Mouse (Mus musculus) right cerebral cortex, postnatal 4 days (tissue): ENCODE results near the gene Slc6a6.

ENCODE experiments used
- DNase-seq: peaks from one replicate; pipeline ENCODE4 v3.0.0-alpha.2; 2022

Slc6a6 gene

DNA sequence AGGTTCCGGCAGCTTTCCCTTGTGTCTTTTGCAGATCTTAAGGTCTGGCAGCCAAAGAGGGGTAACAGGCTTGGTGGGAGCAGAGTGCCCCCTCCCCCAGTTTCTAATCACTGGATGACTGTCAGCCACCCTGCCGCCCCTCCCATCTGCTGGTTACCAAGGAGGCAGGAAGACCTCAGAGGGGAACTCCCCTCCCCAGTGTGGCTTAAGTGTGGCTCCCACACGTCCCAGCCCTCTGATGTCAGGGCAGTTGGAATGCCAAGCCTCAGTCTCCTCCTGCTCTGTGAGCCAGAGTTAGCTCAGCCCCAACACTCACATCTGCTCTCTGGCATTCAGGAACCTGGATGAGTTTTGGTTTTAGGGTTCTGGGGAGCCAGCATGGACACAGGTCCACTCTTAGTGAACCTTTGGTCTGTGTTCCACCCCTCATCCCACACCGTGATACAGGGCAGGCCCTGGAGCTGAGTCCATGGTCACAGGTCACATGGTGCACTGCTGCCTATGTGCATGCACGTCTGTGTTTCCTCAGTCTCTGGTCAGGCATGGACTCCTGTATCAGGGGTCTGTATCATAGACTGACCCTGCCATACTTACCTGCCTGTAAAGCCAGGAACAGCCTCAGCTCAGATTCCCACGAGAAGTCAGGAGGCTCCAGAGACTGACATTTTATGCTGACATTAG lies 45.2 kb downstream of the Slc6a6 start:
- no peak for DNase-seq

DNA sequence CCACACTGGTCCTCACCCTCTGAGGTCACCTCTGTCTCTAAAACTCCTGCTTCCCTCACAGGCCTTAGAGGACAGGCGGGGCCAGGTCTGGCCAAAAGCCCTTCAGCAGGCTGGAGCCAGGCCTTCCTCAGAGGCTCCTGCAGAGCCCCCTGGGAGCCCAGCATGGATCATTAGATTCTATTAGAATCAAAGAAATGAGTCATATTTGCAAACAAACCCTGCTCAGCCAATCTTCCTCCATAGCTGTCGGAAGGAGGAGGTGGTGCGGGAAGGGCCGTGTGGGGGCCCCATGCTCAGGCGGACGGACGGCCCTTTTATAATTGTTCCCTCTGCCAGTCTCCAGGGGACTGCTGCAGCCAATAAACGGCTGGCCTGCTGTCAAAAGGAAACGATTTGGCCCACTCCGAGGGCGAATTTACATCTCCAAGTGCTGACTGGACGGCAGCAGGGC lies 45.8 kb downstream of the Slc6a6 start:
- peak; percentile 45 for DNase-seq

DNA sequence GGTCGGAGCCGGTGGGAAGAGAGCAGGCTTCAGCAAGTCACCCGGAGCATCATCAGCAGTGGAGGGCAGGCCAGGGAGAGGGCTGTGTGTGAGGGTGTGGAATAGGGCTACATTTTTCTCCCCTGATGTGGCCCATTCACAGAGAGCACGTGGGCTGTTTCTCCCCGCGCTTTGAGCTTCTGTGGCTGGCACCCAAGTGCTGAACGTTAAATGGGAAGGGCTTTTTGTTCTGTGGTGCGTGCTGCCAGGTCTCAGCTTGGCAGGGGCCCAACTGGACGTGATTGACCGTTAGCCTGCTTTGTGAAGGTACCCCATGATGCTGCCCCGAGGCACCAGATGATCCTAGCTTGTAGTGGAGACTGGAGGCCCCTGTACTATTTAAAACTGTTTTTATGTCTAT lies 48.3 kb downstream of the Slc6a6 start:
- peak; percentile 69 for DNase-seq

DNA sequence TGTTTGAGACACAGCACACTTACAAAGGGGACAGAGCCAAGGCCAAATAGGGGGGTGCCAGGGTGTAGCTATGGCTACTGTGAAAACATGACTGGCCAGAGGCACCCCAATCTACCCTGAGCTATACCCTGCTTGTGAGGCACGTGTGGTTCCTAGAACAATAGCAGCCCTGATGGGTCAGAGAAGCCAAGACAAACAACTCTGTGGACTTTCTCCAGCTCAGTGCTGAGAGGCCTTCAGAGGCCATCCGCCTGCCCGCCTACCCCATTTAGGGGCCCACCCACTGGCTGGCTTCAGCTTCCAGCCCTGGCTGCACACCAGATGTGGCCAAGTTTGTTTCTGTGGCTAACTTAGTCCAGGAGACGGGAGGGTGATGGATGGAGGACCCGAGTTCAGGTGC lies 52.6 kb downstream of the Slc6a6 start:
- no peak for DNase-seq

DNA sequence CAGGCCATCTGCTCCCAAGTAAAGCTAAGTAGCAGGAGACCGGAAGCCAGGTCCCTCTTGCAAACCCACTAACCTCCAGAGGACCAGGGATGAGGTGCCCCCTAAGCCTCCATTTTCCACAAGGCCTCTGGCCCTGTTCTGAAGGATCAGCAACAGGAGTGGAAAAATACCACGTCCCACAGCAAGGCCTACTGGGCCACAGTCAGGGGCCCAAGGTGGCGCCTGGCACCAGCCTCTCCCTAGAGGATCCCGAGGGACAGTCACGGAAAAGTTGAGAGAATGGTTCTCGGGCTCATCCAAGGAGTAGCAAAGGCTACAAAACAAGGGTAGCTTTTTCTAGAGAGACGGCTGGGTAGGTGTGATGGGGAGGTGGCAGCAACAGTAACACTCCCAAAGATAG lies 53.6 kb downstream of the Slc6a6 start:
- no peak for DNase-seq

DNA sequence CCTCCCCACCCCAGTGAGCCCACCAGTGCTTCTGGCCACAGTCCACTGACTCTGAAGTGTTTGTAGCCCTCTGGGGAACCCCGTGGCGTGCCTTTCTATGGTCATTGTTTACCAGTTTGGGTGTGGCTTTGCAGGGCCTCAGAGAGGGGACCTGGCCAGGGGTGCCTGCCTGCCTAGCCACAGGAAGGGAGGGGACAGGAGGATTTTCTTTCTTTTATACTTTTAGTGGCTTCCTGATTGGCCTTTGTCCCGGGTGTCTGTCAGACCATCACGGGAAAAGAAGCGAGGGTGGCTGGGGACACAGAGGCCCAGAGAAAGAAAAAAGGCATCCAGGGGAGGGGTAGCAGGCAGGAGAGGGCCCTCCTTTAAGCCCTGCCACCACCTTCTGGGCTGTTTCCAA lies 54.2 kb downstream of the Slc6a6 start:
- no peak for DNase-seq

DNA sequence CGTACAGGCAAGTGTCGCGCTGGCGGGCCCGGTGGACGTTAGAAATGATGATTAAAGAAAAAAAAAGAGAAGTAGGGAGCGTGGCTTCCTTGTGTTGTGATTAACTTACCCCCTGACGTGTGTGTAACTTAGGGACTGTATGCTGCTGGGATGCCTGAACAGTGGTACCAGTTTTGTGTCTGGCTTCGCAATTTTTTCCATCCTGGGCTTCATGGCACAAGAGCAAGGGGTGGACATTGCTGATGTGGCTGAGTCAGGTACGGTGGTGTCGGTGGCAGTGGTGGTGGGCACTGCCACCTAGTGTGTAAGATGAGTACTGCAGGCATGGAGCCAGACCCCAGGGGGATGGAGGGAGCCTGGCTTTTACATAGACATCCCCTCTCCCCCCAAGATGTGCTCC lies 57.2 kb downstream of the Slc6a6 start:
- peak; percentile 74 for DNase-seq

DNA sequence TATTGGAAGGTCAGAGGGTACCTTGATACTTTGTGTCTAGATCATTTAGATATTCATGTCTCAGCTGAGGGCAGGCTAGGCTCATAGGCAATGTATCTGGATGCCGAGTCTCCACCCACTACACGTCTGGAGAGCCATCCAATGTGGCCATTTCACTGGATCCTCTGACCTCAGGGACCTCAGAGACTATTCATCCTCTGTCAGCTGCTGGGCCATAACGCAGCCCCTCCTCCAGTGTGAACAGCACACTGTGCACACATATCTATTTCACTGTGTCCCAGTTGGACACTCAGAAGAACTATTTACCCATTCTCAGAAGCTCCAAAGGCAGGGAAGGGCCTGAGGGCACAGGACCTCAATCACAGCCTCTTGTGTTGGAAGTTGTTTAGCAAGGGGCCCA lies 58.6 kb downstream of the Slc6a6 start:
- DNase-seq, result no peak

DNA sequence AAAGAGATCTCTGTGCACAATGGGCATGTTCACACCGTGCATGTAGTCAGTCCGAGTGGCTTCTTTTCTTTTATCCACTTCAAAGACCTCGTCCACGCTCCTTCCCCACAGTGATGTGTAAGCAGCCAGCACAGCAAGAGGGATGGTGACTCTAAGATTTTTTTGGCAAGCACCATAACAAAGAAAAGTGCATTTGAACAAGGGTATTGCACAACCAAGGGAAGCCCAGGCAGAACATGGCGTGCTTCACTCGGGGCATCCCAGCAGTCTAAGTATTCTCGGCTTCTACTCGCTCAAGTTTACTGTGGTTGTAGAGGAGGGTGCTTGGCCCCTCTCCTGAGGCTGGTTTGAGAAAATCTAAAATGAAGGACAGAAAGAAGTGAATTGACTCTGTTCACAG lies 59.1 kb downstream of the Slc6a6 start:
- no peak for DNase-seq

DNA sequence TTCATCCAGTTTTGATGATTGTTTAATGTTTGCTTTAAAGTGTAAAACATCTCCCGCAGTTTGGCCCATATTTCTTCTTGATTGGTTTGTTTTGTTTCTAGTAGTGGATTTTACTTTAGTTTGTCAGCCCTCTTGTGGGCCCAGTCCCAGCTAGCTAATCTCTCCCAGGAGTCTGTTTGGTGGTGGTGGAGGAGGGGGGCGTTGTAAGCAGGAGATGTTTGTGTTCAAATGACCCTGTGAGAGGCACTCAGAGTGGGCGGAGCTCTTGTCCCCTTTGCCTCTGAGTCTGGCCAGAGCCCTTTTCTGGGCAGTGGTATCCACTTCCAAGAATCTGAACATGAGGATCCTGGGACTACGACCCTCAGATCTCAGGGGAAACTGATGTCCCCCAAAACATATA lies 60.0 kb downstream of the Slc6a6 start:
- no peak for DNase-seq

DNA sequence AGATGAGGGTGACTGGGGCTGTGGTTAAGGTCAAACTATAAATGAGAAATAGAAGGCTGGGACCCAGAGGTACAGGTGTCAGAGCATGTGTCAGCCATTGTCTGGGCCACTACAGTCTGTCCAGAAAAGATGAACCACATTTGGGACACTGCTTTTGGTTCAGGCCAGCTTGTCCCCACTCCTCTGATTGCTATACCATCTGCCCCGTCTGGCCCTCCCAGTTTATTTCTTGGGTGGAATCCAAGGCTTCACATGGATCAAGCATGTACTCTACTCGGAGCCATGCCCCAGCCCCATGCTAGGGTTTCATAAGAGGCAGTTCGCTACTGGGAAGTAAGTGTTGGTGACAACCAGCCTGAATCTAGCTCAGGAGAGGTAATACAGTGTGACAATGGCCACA lies 61.4 kb downstream of the Slc6a6 start:
- DNase-seq, result no peak

DNA sequence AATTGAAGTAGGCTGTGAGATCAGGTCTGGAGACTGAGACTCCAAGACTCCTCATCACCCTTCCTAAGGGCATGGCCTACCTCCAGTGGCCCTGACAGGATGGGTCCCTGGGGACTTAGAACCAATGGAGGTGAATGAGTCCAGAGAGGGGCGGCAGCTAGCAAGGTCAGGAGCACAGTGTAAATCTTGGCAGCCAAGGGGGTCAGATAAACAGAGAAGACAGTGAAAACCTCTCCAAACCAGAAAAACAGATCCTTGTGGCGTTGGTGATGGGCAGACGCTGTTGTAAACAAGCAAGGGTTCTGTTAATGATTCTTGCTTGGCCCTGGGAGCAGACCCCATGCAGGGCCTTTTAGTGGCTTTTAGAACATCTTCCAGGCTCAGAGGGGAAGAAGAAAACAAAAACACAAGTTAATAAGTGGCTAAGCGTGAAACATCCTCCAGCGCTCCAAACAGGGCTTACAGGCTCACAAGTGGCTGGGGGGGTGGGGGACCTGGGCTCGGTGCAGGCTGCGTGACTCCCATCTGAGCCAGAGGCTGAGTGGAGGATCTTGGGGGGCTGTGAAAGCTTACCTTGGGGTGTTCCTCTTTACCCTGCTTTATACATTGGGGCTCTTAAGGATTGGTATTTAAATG lies 62.2 kb downstream of the Slc6a6 start:
- DNase-seq, result no peak

DNA sequence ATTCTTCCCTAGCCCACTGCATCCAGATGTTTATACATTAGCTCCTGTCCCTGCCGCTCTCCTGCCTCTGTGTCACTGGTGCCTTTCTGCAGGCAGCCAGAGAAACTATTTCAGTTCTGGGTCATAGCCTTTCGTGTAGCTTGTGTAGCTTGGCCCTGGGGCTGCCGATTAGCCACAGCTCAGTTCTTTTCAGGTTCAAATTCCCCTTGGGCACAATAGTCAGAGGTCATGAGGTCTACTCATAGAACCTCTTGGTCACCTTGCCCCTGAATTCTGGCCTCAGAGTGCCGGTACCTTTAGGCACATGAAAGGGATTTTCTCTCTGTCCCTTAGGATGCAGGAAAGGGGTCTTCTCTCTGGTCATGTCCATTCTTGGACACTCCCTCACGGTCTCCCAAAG lies 62.9 kb downstream of the Slc6a6 start:
- DNase-seq, result no peak

DNA sequence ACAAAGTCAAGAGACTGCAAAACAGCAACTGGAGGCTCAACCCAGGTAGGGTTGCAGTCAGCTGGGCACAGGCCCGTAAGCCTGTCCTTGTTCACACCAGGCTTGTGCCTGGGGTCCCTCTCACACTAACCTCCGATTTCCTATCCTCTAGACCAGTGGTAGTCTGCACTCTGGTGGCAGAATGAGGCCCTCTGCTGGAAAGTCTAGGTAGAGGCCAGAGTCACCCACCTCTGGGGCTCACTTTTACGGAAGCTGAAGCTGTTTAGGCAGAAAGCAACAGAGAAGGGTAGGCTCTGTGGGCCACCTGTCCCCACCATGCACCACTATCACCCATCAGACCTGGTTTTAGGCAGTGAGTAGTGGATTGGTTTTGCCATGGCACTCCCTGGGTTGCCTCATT lies 67.1 kb downstream of the Slc6a6 start:
- DNase-seq, result no peak

DNA sequence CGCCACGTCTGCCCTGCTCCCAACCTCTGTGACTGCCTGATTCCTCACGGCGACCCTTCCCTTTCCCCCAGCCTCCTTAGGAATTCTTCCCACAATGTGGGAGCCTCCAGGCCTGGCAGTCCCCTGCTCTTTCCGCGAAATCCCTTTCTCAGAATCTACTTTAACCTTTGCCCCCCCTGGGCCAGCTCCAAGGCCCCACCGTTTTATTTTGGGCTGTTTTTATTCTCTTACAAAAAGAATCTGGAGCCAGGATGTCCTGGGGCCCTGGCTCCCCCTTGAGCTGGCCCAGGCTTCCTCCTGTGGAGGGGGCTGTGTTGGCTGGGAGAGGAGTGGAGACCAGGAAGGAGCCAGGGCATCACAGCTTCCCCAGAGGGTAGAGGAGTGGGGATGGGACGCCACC lies 69.0 kb downstream of the Slc6a6 start:
- peak; percentile 46 for DNase-seq

DNA sequence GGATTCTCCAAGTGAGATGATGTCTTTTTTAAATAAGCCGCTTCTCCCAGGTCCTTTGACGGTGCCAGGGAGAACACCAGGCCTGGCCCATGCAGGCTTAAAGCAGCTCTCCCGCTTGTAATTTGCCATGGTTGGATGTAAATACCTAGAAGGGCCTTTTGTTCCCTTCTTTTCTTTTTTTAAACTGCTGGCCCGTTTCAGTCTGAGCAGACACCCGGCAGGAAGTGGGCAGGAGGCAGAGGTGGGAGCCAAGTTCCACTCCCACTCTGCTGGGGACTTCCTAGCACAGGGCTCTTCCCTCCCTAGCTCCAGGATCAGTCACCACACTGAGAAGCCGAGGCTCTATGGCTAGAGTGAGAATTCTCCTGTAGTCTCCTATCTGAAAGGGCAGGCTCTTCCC lies 70.2 kb downstream of the Slc6a6 start:
- DNase-seq, result no peak

DNA sequence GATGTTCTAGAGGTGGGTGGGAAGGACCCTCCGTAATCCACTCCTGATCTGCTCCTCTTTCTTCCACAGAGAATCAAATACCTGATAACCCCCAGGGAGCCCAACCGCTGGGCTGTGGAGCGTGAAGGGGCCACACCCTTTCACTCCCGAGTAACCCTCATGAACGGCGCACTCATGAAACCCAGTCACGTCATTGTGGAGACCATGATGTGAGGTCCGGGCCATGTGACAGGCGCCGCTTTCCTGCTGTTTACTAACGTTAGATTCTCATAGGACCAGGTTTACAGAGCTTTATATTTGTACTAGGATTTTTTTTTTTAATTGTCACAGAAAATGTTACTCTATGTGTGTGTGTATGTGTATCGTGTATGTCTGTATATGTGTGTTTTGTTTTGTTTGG lies 71.0 kb downstream of the Slc6a6 start:
- no peak for DNase-seq

DNA sequence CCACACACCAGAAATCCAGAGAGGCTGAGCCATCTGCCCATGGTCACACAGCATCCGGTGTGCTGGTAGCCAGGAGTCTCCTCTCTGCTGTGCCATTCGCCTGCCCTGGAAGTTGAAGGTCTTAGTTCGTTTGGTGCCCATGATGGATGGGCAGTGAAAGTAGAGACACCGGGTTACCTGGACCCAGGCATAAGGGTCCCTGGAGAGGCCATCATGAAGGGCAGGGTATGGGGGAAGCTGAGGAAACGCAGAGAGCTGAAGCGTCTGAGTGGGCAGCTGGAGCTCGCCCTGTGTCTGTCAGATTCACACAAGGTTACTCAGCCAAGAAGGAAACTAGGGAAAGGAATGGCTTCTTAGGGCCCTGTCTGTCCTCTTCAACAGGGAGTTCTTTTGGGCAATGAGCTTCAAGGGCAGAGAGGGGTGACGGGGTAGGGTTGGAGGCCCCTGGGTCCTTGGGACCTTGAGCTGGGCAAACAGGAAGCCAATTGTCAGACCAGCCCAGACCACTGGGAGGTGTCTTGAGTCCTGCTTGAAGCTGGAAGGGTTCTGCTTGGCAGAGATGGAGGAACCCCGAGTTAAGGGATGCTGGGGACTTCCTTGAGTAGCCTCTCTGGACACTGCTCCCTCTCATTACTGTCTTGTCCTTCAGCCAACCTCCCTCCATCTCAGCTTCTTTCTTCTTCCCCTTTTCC lies 78.3 kb downstream of the Slc6a6 start:
- DNase-seq, result no peak

DNA sequence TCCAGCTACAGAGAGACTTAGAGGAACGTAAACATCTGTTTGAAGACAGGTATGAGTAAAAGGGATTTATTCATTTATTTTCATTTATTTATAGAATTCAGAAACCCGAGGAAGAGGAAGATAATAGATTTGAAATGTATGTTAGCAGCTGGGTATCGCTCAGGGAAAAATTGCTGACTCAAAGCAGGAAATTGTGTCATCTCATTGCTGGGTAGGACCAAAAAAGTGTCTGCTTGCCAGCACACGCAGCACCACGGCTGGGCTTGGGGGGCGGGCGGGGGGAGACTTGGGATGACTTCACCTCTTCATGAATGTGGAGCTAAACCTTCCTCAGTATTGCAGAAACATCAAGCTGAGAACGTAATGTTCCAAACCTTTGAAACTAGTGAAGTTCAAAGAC lies 83.7 kb downstream of the Slc6a6 start:
- DNase-seq, result no peak

DNA sequence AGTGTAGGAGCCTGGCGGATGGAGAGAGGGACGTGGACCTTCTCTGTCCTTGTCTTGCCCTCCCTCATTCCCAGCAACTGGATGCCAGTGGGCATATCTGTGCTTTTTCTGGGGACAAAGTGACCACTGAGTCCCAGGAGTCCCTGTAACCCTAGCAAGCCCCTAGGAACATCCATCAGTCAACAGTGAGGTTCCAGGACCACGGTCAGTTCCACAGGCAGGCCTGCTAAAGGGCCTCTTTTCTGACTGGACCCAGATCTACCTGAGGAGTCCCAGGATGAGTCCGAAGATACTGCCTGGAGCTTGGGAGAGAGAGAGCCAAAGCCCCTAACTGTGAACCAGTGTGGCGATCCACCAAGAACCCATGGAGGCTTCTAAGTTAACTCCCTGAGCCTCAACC lies 90.1 kb downstream of the Slc6a6 start:
- DNase-seq, result no peak

DNA sequence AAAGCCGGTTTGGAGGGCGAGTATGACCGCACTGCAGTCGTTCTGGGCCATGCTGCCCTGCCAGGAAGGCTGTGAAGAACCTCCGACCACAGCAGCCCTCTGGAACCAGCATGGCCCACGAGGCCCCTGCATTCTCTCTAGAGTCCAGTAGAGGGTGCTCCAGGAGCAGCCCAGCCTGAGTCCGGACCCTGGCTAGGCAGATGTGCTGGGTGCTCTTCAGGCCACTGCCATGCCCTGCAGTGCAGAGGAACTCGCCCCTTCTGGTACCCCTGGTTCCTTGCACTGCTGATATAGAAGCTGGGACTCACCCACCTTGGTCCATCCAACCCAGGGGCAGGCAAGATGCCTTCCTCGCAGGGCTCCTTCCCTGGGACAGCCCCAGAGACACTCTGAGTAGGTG lies 92.7 kb downstream of the Slc6a6 start:
- peak; percentile 62 for DNase-seq

DNA sequence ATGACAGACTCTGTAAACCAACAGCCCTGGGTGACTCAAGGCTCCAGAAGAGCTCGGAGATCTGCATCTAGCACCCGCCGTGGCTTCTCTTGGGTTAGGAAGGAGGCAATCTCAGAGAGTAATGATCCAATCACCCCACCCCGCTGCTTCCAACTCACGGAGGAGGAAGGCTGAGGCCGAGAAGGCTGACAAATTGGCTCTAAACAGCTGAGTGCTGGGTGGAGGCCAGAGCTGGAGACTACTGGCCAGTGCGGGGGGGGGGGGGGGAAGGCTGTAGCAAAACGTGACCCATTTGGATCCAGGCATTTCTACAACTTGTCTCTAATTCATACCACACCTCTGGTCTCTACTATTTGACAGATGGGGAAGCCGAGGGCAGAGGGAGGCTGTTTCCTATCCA lies 95.4 kb downstream of the Slc6a6 start:
- no peak for DNase-seq

DNA sequence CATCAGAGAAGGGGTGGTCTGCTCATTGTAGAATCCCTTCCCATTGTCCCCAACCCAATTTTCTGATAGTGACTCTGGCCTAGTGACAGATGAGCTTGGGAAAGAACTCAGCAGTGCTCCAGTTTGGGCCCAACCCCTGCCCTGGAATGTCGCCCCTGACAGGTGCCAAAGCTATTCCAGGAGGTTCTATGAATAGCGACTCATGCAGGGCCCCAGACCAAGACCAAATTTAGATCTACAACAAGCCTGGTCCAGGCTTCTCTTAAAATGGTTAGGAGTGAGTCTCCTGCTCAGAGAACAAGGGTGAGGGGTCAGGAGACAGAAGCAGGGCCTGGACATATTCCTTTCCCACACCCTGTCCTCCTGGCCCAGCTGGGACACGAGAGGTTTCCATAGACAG lies 101.2 kb downstream of the Slc6a6 start:
- no peak for DNase-seq

DNA sequence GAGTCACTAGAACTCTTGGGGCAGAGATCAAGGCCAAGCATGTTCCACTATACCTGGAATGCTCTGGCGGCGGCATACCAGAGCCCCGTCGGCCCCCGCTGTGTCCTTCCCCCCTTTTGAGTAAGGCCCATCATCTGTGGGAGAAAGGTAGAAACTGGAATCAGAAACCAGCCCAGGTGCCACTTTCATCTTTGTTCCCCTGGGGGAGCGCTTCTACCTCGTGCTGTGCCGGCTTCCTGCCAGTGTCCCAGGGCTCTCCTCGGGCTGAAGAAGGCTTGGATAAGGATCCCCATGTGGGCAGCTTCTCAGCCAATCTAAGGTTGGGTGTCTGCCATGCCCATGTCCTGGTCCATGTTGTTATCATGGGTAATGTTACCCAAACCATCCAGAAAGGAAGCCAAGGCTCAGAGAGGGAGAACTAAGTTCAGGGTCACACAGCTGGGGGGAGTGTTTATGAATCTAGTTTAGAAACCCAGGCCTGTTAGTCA lies 104.5 kb downstream of the Slc6a6 start:
- no peak for DNase-seq
